Mouse (Mus musculus) lung, adult 2 months (tissue): Measurements from ENCODE around the gene Xxylt1. TPM values are rescaled to one million over a fixed set of nuclear protein-coding genes. Genes with fewer than 3 reads are reported as not detected.

Experiments used
- DNase-seq: peaks from one replicate; pipeline ENCODE4 v3.0.0; 2022
- H3K4me1 ChIP-seq: fragments of 200-500 bp; 2 replicates; pipeline ENCODE4 v1.6.1; 2011; ENCODE audit warnings: low read length; ENCODE audit not compliant: control insufficient read depth, insufficient read depth
- H3K4me3 ChIP-seq: fragments of 200-500 bp; replicated peaks from 2 replicates; pipeline ENCODE3; 2011; ENCODE audit warnings: low read depth, mild to moderate bottlenecking, control low read depth, low read length; ENCODE audit errors: extremely low read depth
- CTCF ChIP-seq: fragments of 200-500 bp; IDR thresholded peaks from 2 replicates; pipeline ENCODE4 v1.5.1; 2011; ENCODE audit warnings: mild to moderate bottlenecking, low read length, control low read depth; ENCODE audit not compliant: insufficient read depth
- POLR2A ChIP-seq: fragments of 200-500 bp; IDR thresholded peaks from 2 replicates; pipeline ENCODE4 v1.6.1; 2011; ENCODE audit warnings: low read depth, mild to moderate bottlenecking, control low read depth, low read length, borderline replicate concordance; ENCODE audit errors: extremely low read depth
- WGBS: fragments of 180-500 bp; shearing (Covaris S2); methylation state at CpG from one replicate; pipeline ENCODE4 v1.1.7; 2018; 5-methylcytosine and 5-hydroxymethylcytosine counted together
- polyA plus RNA-seq: library from polyadenylated mRNA; depleted of rRNA; stranded (reverse); fragments of >200 nt; gene quantifications from 2 replicates; pipeline ENCODE4 v1.2.3, GENCODE M21; 2012

Gene Xxylt1
- polyA plus RNA-seq, 1 experiment, result 21.9 TPM

GRCm38 (mm10) chr16:30984826-30985545 lies 96.2 kb downstream of the Xxylt1 start:
- no peak for DNase-seq
- WGBS, result 66% methylated on average over 17 of the region's 17 CpGs
- TF ChIP-seq POLR2A (no peak), CTCF (no peak)
- Histone ChIP-seq H3K4me1 (no peaks in the 10 kb centered on the region), H3K4me3 (no peak overlapping the region)

GRCm38 (mm10) chr16:30984101-30984500 lies 97.1 kb downstream of the Xxylt1 start:
- no peaks in the 10 kb centered on the region for H3K4me1 ChIP-seq
- DNase-seq, result no peak
- TF ChIP-seq CTCF (no peak), POLR2A (no peak)
- no peak overlapping the region for H3K4me3 ChIP-seq
- 94% methylated on average over 5 of the region's 5 CpGs for WGBS

- DNase-seq, result no peak
- WGBS, result 82% methylated on average over 6 of the region's 6 CpGs
- Histone ChIP-seq H3K4me3 (no peak overlapping the region), H3K4me1 (no peaks in the 10 kb centered on the region)
- no peak for TF ChIP-seq CTCF
- TF ChIP-seq POLR2A, result no peak
These were observed 97.5 kb downstream of the Xxylt1 start for GRCm38 (mm10) chr16:30983699-30984098.

- Histone ChIP-seq H3K4me1 (no peaks in the 10 kb centered on the region), H3K4me3 (no peak overlapping the region)
- 70% methylated on average over 4 of the region's 4 CpGs for WGBS
- TF ChIP-seq CTCF, result no peak
- TF ChIP-seq POLR2A, result no peak
- DNase-seq, result no peak
These were observed 98.0 kb downstream of the Xxylt1 start for GRCm38 (mm10) chr16:30983281-30983680.

- no peaks in the 10 kb centered on the region for H3K4me1 ChIP-seq
- 37% methylated on average over 10 of the region's 10 CpGs for WGBS
- peak; percentile 60 for DNase-seq
- TF ChIP-seq CTCF, result no peak
- no peak for TF ChIP-seq POLR2A
- no peak overlapping the region for H3K4me3 ChIP-seq
These were observed 99.9 kb downstream of the Xxylt1 start for GRCm38 (mm10) chr16:30981345-30981744.

- DNase-seq, result no peak
These were observed 101.3 kb downstream of the Xxylt1 start for GRCm38 (mm10) chr16:30979905-30980304.

GRCm38 (mm10) chr16:30977728-30978127 lies 103.5 kb downstream of the Xxylt1 start:
- H3K4me1 ChIP-seq, result peaks cover 8% of the 10 kb centered on the region
- H3K4me3 ChIP-seq, result no peak overlapping the region
- no peak for TF ChIP-seq POLR2A
- no peak for TF ChIP-seq CTCF
- 56% methylated on average over 6 of the region's 6 CpGs for WGBS
- no peak for DNase-seq

More at GRCm38 (mm10) chr16:30979905-30980304, 101.3 kb downstream of the Xxylt1 start:
- WGBS, result 72% methylated on average over 11 of the region's 11 CpGs
- TF ChIP-seq CTCF, result no peak
- TF ChIP-seq POLR2A, result no peak
- no peak overlapping the region for H3K4me3 ChIP-seq
- no peaks in the 10 kb centered on the region for H3K4me1 ChIP-seq

- H3K4me3 ChIP-seq, result no peak overlapping the region
- TF ChIP-seq POLR2A, result peak; percentile 34; the same call in 1 of the 2 replicates
- TF ChIP-seq CTCF, result peak; percentile 100
- H3K4me1 ChIP-seq, result peaks cover 10% of the 10 kb centered on the region
- peak; percentile 93 for DNase-seq
- 2% methylated on average over 3 of the region's 3 CpGs for WGBS
These were observed 104.0 kb downstream of the Xxylt1 start for GRCm38 (mm10) chr16:30977186-30977585.

GRCm38 (mm10) chr16:30974549-30974948 lies 106.7 kb downstream of the Xxylt1 start:
- H3K4me3 ChIP-seq, result no peak overlapping the region
- no peak for DNase-seq
- TF ChIP-seq CTCF, result no peak
- TF ChIP-seq POLR2A, result no peak
- 76% methylated on average over 12 of the region's 12 CpGs for WGBS
- H3K4me1 ChIP-seq, result peaks cover 18% of the 10 kb centered on the region

GRCm38 (mm10) chr16:30973416-30973815 lies 107.8 kb downstream of the Xxylt1 start:
- WGBS, result 26% methylated on average over 6 of the region's 6 CpGs
- peak; percentile 75 for DNase-seq
- Histone ChIP-seq H3K4me3 (no peak overlapping the region), H3K4me1 (peaks cover 25% of the 10 kb centered on the region)
- no peak for TF ChIP-seq CTCF
- TF ChIP-seq POLR2A, result no peak
